Mouse (Mus musculus): ENCODE measurements around the gene Taf15.
A peak's percentile ranks its signal among the peaks of the same experiment; 100 is the strongest.

Taf15 gene

DNA sequence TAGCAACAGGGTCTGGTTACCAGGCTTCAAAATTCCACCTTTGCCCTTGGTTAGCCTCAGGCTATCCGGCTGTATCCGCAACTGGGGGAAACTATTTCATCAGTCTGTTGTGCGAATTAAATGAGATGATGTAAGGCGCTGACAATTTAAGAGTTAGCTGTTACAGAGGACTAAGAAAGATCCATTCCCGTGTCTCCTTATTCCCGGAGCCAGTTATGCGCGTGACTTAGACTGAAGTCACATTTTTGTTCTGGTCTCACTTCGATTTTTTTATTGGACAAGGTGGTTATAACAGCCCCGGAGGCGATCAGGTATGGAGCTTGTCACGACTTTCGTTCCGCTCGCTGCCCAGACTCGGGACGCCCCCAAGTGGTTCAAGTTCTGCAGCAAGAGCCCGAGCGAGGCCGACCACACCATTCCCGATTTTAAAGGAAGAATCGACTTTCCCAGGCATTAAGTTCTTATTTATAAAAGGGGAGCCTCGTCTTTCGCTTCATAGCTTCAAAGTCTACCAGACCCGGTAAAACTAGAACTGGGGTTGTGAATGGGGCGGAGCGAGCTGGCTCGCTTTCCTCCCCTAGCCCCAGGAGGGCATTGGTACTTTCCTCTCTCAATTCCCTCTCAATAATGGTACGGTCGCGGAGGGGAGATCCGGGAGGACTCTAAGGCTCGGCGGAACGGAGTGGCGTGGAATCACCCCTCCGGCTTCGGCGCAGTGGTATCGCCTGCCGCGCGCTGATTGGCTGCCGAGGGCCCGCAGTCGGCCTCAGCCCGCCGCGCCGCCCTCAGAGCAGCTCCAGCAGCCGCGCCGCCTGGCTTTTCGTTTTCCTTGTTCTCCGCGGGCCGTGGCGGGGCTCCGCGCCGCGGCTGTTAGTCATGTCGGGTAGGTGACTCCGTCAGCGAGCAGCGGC lies at the start of gene Taf15:
Gene Taf15, plus strand, starts transcription at position 763 of the 911 bp plus-strand sequence.
- peak; percentile 98 for DNase-seq (ENCODE audit: low spot score in 2 of 2)

DNA sequence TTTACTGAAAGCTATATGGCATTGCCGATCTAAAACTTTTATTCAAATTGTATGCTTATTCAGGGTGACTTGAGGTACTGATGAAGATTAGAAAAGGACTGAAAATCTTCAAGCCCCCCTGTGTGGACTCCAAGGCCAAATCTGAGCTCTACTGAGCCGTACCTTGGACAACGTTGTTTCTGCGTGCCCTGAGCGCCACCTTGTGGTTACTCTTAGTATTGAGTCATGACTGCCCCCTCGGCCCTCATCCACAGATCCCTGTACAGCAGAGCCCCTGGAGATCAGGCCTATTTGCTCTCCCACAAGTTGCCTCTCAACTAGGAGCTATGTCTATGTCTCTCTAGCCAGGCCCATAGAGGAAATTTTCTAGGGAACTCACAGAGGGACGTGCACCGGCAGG lies 48.2 kb upstream of the Taf15 start:
- DNase-seq (ENCODE audit: low spot score in 2 of 2) = peak; percentile 37 to 69

DNA sequence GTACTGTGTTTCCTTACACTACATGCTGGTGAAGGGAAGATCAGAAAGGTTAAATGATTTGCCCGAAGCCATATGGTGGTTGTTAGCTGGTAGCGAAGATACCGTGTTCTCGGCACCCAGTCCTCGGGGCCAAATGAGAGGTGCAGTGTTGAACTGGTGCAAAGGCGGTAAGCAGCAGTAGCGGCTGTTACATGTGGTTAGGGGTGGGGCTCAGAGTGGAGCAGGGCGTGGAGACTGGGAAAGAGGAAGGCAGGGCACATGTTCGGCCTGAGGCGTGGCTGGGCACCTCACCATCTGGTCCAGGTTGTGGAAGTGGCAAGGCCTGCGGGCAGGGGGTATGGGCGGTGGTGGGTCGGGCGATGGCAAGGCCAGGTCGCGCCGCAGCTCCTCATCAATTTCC lies 45.9 kb upstream of the Taf15 start:
- no peak for DNase-seq (ENCODE audit: low spot score in 2 of 2)

DNA sequence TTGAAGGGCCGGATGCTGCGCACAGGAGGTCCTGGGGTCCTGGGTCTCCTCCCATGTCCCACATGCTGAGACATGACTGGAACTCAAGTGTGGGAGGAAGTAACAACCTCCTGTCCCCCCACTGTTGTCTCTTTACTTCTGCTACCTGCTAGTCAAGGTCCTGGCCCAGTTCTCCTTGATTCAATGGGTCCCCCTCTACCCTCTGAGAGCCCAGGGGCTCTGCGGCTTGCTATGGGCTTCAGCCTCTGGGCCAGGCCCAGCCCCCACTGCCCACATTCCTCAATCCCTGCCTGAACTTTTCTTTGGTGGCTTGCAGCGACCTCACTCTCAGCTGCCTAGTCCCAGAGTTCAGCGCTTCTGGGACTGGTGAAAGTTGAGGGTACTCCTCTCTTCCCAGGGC lies 43.5 kb upstream of the Taf15 start, which contains the start of gene Gas2l2:
Gene Gas2l2, minus strand, starts transcription at position 101 of the 400 bp plus-strand sequence.
- DNase-seq (ENCODE audit: low spot score in 2 of 2) = no peak

DNA sequence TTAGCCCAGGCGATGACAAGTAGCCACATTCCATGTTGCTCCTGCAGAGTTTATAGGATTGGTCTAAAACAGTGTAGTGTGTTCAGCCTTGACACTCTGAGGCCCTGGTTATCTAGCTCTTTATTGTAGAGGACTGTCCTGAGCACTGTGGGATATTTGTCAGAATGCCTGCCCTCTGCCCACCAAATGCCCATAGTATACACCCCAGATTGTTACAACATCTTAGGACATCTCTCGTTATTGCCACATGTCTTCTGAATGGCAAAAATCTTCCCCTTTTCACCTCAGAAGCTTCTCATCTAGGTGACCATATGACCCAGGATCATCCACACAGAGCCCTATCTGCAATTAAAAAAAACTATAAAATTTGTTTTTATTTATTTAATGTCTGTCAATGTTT lies 40.4 kb upstream of the Taf15 start:
- DNase-seq (ENCODE audit: low spot score in 2 of 2) = no peak

DNA sequence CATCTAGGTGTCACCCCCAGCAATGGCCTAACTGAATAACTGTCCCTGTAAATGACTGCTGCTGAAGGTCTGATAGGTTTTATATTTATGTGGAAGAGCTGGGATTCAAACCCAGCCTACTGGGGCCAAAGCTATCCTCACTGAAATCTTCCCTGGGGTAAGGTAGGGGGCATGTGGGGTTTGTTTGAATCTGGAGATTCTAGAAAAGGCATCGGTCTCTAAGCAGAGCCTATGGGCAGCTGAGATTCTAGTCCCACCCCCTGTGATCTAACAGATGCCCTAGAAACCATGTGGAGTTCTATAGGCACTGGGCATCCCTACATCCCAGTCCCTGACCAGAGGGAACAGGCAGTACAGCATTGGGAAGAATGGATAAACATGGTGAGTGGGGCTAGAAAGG lies 35.5 kb upstream of the Taf15 start, which contains the start of gene 1700020L24Rik:
Gene 1700020L24Rik, plus strand, starts transcription at position 301 of the 400 bp plus-strand sequence.
- no peak for DNase-seq (ENCODE audit: low spot score in 2 of 2)

DNA sequence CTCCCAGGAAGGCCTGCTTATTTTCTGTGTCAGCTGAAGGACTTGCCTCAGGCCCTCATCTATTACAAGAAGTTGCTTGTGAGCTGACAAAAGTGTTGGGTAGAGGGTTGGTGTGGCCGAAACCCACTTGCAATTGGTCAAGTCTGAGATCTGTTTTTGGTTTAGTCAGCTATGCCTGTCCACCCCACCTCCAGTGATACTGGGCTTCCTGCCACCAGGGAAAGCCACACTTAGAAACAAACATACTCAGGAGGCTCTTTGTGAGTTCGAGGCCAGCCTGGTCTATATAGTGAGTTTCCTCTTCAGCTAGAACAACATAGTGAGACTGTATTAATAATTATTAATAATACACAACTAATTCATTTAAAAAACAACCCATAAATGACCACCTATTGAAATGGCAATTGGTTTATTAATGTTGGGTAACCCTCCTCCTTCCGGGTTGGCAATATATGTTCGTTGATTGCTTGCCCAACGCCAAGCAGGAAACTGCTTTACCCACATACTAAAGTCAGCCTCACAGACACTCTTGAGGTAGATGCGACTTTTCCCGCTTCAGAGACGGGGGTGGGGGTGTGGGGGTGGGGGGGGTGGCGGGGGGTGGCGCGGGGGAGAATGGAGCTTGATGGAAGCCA lies 33.3 kb upstream of the Taf15 start:
- DNase-seq (ENCODE audit: low spot score in 2 of 2) = no peak

DNA sequence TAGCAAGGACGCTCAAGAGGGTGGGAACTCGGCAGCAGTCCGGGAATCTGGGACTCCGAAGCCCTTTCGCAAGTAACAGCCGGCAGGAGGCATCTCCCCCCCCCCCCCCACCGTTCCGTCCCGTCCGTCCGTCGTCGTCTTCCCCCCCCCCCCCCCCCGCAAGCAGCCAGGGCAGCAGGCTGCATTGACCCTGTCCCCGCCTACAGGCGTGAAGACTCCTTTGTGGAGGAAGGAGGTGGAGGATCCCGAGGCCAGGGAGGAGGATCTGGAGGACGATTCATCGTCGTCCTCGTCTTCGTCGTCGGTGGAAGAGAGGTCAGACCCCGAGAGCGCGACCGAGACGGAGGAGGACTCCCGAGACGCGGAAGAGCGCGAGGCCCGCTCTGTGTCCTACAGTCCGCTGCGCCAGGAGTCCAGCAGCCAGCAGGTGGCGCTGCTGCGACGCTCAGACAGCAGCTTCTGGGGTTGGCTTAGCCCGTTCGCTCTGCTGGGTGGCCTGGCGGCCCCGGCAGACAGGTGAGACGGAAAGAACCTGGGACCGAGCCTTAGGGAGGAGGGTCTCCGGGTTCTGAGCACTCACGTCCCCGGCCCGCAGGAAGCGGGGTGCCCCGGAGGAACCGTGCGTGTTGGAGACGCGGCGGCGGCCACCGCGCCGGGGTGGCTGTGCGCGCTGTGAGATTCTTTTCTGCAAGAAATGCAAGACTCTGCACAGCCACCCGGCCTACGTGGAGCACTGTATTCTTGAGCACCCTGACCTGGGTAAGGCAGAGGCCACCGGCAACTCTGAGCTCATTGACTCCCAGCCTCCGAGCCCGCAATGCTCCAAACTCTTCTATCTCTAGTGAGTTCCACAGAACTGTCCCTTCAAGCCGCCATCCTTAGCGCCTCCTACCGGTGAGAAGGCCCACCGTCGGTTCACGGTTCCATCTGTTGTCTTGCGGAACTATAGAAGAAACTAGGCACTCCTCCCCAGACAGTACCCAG lies 32.5 kb upstream of the Taf15 start:
- peak; percentile 74 to 84 for DNase-seq (ENCODE audit: low spot score in 2 of 2)

DNA sequence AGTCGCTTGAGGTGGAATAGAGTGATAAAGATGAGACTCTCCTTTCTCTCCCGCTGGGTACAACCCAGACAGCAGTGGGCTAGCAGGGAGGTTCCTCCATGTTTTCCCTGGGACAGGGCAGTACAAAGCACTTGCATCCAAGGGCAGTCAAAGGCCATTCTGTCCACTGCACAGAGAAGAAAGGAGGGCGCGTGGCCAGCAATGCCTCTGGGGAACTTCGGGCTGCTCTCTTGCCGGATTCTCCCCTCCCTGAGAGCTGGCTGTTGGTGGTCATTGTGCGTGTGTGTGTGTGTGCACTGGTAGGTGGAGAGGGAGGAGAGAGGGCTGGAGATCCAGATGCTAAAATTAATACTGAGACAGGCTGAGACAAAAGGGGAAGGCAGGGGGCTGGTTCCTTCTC lies 31.7 kb upstream of the Taf15 start:
- DNase-seq (ENCODE audit: low spot score in 2 of 2) = no peak

DNA sequence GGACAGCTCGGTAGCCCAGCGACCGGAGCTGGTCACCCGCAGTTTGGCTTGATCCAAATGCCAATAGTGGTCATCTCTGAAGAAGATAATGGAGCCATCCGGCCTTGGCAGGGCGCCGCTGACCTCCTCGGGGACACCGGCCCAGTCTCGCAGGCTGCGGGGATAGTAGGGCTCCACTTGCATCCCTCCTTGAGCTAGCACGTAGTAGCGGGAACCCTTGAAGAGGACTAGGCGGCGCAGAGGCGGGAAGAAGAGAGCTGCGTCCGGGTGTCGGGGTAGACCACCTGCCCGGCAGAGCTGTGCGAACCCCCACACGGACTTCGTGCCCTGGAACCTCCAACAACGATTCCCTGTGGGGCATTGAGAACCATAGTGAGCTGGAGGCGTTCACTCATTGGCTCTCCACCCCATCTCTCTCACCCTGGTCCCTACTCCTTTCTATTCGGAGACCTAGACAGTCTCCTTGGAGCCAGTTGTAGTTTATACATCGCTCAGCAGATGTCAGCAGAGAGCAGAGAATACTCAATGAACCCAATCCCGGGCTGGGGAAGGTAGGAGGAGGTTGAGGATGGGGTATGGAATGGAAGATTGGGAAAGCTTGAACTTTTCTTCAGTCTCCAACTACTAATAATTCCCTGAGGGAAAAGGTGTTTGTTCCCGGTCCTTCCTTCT lies 30.2 kb upstream of the Taf15 start:
- DNase-seq (ENCODE audit: low spot score in 2 of 2) = peak in 1 of 2 experiments; percentile 54

DNA sequence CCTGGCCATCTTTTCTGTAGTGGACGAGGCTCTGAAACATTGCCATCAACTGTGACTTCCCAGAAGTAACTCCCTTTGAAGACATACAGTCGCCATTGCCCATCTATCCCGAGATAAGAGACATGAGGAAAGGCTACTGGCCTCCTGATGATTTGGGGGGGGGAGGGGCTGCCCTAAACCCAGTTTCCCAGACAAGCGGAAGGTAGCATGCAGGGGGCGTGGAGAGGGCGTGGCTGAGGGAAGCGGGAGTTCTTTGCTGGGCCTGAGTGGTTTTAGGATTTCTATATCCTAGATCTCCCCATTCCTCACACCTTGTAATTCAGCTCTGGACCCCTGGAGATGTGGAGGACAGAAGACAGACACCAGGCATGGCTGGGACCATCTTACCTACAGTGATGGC lies 29.1 kb upstream of the Taf15 start:
- DNase-seq (ENCODE audit: low spot score in 2 of 2) = no peak

DNA sequence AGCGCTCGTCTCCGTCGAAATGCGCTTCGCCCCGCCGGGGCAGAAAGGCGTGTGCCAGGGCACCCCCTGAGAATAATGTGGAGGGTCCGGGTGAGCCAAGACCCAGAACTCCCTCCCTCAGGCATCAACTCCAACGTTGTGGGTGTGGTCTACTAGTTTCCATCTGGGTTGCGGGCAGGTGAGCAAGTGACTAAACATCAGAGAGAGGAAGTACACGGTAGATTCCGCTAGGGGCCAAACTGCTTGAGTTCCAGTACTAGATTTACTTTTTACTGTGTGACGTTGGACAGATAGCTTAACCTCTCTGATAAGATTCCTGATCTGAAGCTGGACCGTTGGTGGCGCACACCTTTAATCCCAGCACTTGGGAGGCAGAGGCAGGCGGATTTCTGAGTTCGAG lies 27.9 kb upstream of the Taf15 start:
- no peak for DNase-seq (ENCODE audit: low spot score in 2 of 2)

DNA sequence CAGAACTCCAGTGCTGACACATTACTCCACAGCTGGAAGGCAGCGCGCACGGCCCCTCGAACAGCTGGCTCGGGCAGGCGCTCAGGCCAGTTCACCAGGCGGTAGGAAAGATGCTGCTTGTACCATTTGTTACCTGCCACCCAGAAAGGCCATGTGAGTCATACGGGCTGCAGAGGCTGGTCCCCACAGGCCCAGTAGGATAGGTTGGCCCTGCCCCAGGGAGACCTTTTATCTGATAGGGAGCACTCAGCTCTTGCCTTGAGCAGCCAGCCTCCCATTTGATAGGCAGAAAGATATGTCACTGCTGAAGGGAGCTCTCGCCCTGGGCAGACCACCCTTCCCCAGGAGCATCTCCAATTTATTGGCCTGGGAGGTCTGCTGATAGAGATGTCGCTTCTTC lies 25.3 kb upstream of the Taf15 start:
- DNase-seq (ENCODE audit: low spot score in 2 of 2) = no peak

DNA sequence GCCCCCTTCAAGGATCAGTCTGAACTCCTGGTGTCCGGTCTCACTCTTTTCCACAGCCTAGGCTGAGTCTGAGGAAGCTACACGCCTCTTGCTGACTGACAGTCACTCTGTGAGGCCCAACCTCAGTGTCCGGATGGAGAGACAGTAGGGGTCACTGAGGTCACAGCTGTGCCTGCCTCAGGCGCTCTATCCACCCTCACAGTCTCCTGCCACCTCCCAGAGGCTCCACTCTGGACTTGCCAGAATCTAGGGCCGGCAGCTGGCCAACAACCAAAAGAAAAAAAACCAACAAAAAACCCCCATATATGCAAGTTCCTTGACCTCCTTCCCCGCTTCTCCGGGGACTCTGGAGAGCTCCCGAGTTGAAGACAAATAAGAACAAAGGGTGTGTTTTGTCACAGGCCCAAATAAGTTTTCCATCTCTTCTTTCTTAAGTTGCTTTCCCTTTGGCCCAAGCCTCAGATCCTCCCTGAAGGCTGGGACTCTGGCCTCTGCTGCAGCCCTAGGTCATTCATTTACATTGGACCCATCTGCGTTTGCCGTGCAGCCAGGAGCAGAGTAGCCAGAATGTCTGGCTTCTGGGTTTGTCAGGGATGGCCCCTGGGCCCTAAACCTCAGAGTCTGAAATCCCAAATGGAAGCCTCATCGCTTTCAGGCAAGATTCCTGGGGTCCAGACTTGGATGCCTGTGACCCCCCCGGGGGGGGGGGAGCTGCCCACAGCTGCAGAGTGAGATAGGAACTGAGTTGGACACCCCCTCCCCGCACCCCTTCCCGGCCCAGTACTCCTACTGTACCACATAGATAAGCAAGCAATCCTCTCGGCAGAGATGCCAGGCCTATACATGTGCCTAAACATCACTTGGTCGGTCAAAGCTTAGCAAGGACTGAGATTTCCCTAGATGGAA lies 24.6 kb upstream of the Taf15 start:
- DNase-seq (ENCODE audit: low spot score in 2 of 2) = no peak

DNA sequence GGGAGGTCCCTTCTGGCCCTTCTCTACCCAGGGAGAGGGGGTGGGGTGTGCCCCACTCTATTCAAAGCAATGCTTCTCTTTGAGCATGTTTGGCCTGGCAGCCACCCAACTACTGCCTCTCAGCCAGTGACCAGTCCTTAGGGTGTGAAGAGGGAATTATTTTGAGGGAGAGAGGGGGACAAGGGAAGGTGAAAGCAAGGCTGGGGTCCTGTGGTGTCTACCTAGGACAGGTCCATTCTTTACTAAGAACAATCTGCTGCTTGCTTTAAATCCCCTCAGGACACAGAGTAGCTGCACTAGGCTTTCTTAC lies 24.0 kb upstream of the Taf15 start:
- DNase-seq (ENCODE audit: low spot score in 2 of 2) = no peak

DNA sequence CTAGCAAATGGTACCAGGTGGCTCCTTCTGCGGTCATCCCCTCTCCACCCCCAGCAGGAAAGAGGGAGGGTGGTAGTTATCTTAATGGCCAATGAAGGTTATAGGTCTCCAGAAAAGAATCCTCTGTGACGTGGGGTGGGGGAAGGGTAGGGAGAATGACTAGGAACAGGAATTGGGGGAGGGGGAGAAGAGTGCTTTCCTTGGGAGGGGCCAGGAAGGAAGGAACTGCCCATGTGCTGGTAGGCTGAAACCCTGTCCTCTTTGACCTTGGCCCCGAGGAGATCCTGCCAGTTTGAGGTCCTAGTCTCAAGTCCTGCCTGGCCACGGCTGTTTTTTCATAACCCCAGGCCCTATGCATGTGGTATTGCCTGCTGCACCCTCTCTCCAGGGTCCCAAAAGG lies 23.6 kb upstream of the Taf15 start:
- DNase-seq (ENCODE audit: low spot score in 2 of 2) = no peak

DNA sequence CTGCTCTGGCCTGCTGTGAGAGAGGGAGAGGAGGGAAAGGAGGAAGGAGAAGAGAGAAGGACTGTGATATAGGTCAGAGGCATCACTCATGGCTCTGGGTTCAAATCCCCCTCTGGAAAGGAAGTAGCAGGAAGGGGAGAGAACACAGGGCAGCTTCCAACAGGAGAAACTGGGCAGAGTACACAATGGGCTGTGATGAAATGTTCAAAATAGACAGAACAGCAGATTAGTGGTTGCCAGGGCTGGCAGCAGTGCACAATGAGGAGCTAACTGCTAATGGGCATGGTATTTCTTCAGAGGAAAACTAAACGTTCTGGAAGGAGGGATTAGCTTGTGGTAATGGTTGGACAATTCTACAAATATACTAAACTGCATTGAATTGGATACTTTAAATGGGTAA lies 22.3 kb upstream of the Taf15 start:
- DNase-seq (ENCODE audit: low spot score in 2 of 2) = no peak

DNA sequence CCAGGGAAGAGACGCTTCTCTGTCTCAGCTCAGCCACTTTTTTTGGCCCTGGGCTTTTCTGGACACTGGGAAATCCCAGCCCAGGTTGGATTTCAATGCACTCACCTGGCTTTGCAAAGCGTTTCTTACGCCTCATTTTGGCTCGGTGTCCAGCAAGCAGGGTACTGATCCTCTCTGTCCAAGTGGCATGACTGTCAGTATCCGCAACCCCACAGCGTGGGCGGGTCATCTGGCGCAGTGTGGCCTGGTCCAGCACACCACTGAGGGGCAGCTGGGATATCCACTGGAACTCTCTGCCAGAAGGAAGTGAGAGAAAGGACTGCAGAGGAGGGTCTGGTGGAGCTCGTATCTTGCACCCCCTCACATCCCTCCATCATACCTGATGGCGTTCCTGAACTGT lies 21.6 kb upstream of the Taf15 start:
- DNase-seq (ENCODE audit: low spot score in 2 of 2) = no peak

DNA sequence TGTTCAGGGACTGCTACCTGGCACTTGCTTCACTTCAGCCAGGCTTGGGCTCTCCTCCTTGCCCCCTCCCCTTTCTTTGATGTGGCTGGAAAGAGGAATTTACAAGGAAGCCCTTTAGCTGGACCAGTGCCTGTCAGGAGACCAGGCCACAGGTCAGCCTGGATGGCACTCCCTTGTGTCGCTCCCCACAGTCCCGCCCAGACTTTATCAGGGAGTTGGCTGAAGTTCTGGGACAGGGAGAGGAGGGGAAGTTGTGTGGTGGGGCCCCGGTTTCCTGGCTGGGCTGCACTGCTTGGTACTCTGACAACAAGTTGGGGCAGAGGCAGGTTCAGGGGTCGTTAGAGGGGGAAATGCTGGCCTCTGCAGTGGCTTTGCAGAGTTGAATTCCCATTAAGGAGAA lies 18.3 kb upstream of the Taf15 start:
- no peak for DNase-seq (ENCODE audit: low spot score in 2 of 2)

DNA sequence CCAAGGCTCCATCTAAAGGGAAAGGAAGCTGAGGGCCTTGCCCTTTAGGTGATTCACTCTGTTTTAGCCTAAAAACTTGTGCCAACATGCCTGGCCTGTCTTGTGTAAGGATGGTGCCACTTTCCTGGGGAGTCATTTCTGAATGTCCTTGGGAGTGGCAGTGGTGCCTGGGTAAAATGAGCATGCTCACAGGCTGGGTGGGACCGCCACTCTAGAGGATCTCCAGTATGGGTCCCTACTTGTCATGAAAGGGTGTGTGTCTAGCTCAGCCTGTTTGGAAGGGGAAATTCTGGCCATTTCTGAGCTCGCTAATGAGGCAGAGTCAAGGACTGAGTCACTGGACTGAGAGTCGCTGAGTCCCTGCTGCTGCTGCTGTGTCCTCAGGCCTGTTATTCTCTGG lies 17.3 kb upstream of the Taf15 start:
- DNase-seq (ENCODE audit: low spot score in 2 of 2) = no peak

All from spleen, postnatal 14 days (tissue).